Mouse (Mus musculus) heart, adult 10 weeks (tissue): ENCODE data around the gene Kti12. TPM values are rescaled to one million over a fixed set of nuclear protein-coding genes. Genes with fewer than 3 reads are reported as not detected.

Experiments used
- polyA plus RNA-seq: library from polyadenylated mRNA; stranded (reverse); fragments of 350-450 nt; fragmentation: Illumina TruSeq; extraction: RNeasy Lipid Tissue Mini Kit (QIAGEN cat#74804); gene quantifications from one replicate; pipeline ENCODE4 v1.2.3, GENCODE M21; 2014; ENCODE audit warnings: low read depth, low replicate concordance

The Kti12 gene
- polyA plus RNA-seq = 23.3 TPM

DNA sequence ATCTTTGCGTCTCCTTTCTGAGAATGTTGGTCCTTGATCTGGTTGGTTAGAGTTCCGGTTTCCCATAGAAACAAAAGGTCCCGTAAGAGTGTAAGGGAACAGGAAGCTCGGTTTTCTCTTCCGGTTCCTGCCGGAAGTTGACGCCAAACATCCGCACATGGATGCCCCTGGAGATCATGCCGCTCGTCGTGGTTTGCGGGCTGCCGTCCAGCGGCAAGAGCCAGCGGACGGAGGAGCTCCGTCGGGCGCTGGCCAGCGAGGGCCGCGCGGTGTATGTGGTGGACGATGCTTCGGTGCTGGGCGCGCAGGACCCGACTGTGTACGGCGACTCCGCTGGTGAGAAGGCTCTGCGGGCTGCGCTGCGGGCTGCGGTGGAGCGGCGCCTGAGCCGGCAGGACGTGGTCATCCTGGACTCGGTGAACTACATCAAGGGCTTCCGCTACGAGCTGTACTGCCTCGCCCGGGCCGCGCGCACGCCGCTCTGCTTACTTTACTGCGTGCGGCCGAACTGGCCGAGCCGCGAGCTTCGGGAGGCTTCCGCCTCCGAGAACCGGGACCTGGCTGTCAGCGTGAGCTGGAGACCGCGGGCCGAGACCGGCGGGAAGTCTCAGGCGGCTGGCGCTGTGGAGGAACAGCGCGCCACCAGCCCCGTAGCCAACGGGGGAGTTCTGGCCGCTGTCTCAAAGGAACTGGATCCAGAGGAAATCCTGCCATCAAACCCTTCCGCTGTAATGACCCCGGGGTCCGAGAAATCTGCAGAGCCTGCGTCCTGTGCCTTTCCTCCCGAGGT lies at the start of gene Kti12:
Gene Kti12 (plus strand): TSS at position 71 of the 790 bp plus-strand sequence.

DNA sequence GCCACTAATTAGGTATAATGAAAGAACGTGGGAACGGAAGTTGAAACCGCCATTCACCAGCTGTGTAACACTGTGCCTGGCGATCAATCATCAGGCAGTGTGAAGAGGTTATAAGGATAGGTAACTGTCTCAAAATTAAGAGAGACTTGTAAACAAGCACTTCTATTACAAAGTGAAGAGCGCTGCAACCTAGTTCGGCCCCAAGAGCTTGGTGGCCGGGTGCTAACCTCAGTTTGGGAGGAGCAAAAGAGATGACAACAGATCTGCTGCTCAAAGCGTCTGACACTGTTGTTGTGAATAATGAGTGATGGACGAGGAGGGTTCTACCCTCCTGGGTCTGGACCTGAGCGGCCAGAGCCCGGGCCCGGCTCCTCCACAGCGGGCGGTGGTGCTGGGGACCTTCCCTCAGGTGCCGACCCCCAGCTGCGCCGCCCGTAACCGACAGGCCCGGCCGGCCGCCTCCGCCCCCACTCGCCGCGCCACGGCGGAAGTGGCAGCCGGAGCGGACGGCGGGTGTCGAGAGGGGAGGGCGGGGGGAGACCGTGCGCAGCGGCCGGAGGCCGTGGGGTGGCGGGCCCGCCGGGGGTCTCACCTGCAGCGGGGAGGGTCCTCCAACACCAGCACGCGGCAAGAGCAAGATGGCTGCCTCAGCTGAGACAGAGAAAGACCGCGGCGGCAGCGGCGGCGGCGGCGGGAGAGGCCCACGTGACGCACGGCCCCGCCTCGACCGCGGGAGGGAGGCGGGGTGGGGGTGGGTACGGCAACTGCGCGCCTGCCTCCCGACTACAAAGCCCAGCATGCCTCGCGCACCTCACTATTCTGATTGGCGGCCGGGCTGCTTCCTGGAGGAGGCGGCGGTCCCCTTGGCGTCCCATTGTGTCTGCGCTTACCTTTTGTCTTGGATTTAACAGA lies 14.4 kb upstream of the Kti12 start, which contains the start of gene Btf3l4:
Gene Btf3l4 (minus strand): TSS at position 699 of the 912 bp plus-strand sequence.

DNA sequence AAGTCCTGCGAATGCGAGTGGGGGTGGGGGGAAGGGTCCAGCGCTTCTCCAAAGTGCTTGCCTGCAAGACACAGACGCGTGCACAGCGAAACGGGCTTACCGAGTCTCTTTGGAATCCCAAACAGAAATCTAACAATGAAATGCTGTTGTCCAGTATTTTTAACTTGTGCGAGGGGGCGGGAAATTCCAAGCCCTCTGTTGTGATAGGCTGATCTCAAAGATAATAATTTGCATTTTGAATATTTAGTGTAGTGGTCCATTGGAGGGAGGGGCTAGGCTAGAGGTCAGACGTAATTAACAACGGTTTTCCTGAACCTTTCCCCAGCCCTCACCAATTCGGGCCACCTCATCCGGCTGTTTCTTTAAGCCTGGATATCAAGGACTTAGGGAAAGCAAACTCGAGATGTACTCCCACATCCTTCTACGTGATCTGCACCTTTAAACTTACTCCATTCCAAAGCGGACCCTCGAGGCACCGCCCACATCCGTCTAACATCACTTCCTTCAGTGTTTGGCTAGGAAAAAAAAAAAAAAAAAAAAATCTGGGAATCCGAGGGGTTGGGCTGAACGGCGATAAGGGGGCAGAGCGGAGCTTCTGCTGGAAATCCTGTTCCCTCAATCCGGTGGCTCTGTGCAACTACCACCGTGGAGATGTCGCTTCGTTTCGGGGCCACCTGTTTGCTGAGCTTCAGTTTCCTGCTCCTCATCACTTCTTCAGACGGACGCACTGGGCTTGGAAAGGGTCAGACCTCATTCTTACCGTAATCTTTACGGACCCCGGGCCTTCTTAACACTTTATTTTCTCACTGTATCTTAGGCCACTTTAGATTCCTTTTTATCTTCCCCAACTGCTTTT lies 13.2 kb upstream of the Kti12 start, which contains the start of gene Txndc12:
Gene Txndc12 (plus strand): TSS at position 487 of the 856 bp plus-strand sequence.

DNA sequence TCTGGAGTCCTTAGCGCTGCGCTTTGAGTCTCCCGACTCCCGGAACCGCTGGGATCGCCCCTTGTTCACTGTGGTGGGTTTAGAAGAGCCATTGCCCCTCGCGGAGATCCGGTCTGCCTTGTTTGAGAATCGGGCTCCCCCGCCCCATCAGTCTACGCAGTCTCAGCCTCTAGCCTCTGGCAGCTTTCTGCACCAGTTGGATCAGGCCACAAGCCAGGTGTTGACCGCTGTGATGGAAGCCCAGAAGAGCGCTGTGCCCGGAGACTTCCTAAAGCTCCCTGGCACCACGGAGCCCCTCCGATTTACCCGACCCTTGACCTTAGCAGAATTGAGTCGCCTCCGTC lies 892 bp downstream of the Kti12 start, which contains the start of gene A730015C16Rik:
Gene A730015C16Rik (minus strand): TSS at position 115 of the 344 bp plus-strand sequence.

DNA sequence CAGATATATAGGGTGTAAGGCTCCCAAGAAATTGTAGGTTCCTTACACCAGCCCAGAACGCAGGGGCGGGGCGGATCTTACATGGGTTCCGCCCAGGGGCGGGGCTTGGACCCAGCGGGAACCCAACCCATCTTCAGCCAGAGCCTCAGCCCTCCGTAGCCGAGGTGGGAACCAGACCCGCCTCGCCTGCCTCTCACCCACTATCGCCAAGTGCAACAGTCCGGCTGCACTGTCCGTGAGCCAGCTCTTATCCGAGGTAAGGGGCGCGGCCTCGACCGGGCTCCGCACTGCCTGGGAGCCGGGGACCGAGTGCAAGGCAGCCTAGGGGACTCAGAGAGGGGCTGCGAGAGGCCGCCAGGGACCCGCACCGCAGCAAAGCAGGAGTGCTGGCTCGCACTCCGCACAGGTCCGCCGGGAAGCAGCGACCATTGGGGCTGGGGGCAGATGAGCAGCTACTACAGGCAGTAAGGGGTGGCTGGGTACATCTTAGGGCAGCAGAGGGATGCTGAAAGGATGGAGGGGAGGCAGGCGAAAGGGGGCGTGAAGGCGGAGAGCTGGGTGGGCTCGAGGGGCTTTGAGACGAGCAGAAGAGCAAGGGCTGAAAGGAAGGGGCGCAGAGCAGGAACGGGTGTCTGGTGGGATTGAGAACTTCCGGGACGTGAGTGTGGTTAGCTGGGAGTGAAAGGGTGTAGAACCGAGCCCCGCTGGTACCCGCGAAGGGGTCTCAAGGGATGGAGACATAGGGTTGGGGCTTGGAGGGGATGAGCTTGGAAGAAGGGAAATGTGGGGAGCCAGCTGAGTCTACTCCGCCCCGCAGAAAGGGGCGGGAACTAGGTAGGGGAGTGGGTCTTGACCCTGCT lies 31.6 kb downstream of the Kti12 start, which contains the start of gene Rab3b:
Gene Rab3b (plus strand): TSS at position 101 of the 860 bp plus-strand sequence.

Other genes with a start within 250 kb of the Kti12 start
- 15.8 TPM for gene Cc2d1b, start 227.8 kb upstream of the Kti12 start, polyA plus RNA-seq
- not detected for gene 3110021N24Rik, start 128.1 kb upstream of the Kti12 start, polyA plus RNA-seq
- gene Zfyve9, start 67.0 kb upstream of the Kti12 start, polyA plus RNA-seq = 21.5 TPM
- 92.1 TPM for gene Btf3l4, start 14.2 kb upstream of the Kti12 start, polyA plus RNA-seq
- 35.1 TPM for gene Txndc12, start 13.2 kb upstream of the Kti12 start, polyA plus RNA-seq
- not detected for gene A730015C16Rik, start 834 bp downstream of the Kti12 start, polyA plus RNA-seq
- 6.7 TPM for gene Rab3b, start 31.3 kb downstream of the Kti12 start, polyA plus RNA-seq
- gene Nrd1, start 152.9 kb downstream of the Kti12 start, polyA plus RNA-seq = 142 TPM